Comparison of ENCODE assay signal across 11 mouse cellular contexts in the genomic region with DNA sequence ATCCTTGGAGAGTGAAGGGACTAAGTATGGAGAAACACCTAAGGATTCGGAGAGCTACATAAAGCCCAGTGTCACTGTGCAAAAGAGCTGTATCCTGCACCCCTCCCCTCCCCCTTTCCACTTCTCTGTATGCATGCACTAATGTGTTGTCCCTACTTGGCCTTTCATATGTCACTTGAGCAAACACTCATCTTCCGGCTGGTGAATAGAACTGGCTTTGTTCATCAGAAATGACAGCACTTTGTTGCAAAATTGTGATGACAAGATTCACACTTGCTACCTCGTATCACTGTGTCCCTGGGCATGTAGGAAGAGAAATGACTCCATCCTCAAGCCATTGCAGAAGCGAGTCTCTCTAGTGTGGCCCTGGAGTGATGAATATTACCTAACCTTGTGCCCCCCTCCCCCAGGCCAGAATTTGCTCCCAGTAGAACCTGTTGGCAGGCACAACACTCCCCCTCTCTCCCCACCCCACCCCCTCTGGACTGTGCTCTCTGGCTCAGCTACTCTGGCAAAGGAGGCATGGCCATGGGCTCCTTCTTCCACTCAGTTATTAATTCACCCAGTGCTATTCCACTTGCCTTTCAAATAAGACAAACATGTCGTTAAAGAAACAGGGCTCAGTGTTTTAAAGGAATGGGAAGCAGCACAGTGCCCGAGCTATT.
DNase-seq lines count a peak whose midpoint lies in the region; ATAC-seq and TF ChIP-seq lines count a peak whose summit lies in the region.
"Had no signal": no experiment of that assay in that cellular context is flagged by ENCODE, and none has a peak within 500 bp of the region (broad histone marks: within the 10 kb centered on the region; RNA-seq: fewer than 3 reads in every experiment).

No protein-coding gene starts in this region.

- no peaks in the 10 kb centered on the region for H3K9me3 ChIP-seq in midbrain, embryonic 13.5 days
- H3K9me3 ChIP-seq: neural tube, embryonic 12.5 days had no signal

- DNase-seq in adrenal gland, postnatal 14 days = peak; percentile 31
- no peak for DNase-seq in adrenal gland, postnatal 4 days (ENCODE audit: low spot score in 2 of 2)
- no peak for DNase-seq in layer of hippocampus, adult 2 months (ENCODE audit: low spot score in 2 of 2)
- DNase-seq in layer of hippocampus, postnatal 10 days (ENCODE audit: low spot score in 2 of 2) = no peak
- peak; percentile 72 for DNase-seq in kidney, adult 18-20 months
- DNase-seq in thymus, postnatal 36 days = no peak
- DNase-seq: lung, postnatal 10 days had no signal

- peaks cover 21% of the 10 kb centered on the region for H3K4me1 ChIP-seq in midbrain, embryonic 13.5 days (replicated peaks)

- no peak for TF ChIP-seq CTCF in layer of hippocampus, adult 2 months (conservative IDR thresholded peaks at IDR 0.05)

- peak overlapping the region; percentile 83 for H3K27ac ChIP-seq in layer of hippocampus, adult 2 months
- no peak overlapping the region for H3K27ac ChIP-seq in midbrain, embryonic 13.5 days
- H3K27ac ChIP-seq: neural tube, embryonic 12.5 days had no signal

- H3K36me3 ChIP-seq in midbrain, embryonic 13.5 days = no peaks in the 10 kb centered on the region
- H3K36me3 ChIP-seq: neural tube, embryonic 12.5 days had no signal

- H3K9ac ChIP-seq in midbrain, embryonic 13.5 days (replicated peaks) = no peak overlapping the region
- H3K9ac ChIP-seq: neural tube, embryonic 12.5 days had no signal

- peak; percentile 41 for ATAC-seq in megakaryocyte, adult 5-6 weeks (ENCODE audit: poor library complexity, severe bottlenecking)
- no peak for ATAC-seq in midbrain, embryonic 13.5 days
- ATAC-seq: inflammation-experienced regulatory T-cells, adult 6 months had no signal

- no peaks in the 10 kb centered on the region for H3K27me3 ChIP-seq in midbrain, embryonic 13.5 days
- H3K27me3 ChIP-seq: neural tube, embryonic 12.5 days had no signal

- no peak overlapping the region for H3K4me2 ChIP-seq in midbrain, embryonic 13.5 days (replicated peaks)
- H3K4me2 ChIP-seq: neural tube, embryonic 12.5 days had no signal

- H3K4me3 ChIP-seq in layer of hippocampus, adult 2 months = no peak overlapping the region
- H3K4me3 ChIP-seq in midbrain, embryonic 13.5 days (replicated peaks) = no peak overlapping the region
- H3K4me3 ChIP-seq: neural tube, embryonic 12.5 days had no signal

- WGBS in midbrain, embryonic 13.5 days = 43% methylated on average over 6 of the region's 6 CpGs

Comparison
In these comparisons a context has a peak if more than half of its experiments do, and no peak if none do; other contexts are left out.
1. DNase-seq: peak in adrenal gland, postnatal 14 days (single experiment) and kidney, adult 18-20 months (single experiment); none in adrenal gland, postnatal 4 days (0 of 2), layer of hippocampus, adult 2 months (0 of 2), layer of hippocampus, postnatal 10 days (0 of 2) and thymus, postnatal 36 days (0 of 2).